Mouse (Mus musculus) cerebellum, postnatal 4 days (tissue): ENCODE data around the gene Rbfox3.

Source experiments
- DNase-seq, 2 experiments: peaks; one replicate each; pipeline ENCODE4 v3.0.0; 2022; ENCODE audit warnings: low spot score in 2 of 2, mixed read lengths in 1 of 2

Gene Rbfox3

DNA sequence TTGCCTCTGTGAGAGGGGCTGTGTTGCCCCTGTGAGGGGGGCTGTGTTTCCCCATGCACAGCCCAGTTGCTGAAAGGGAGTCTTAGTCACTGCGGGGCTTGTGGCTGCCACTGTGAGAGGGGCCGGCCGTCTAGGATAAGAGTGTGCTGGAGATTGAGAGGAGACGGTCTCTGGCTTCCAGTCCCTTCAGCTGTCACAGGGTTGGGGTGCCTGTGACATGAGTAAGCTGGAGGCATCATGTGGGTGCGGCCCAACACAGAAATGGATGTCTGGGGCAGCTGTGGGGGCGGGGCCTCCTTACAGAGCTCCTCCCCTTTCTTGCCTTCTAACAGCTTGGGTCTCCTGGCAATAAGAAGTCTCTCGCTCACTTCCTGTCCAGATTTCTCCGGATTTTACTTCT lies 182.0 kb downstream of the Rbfox3 start:
- DNase-seq: no peak

DNA sequence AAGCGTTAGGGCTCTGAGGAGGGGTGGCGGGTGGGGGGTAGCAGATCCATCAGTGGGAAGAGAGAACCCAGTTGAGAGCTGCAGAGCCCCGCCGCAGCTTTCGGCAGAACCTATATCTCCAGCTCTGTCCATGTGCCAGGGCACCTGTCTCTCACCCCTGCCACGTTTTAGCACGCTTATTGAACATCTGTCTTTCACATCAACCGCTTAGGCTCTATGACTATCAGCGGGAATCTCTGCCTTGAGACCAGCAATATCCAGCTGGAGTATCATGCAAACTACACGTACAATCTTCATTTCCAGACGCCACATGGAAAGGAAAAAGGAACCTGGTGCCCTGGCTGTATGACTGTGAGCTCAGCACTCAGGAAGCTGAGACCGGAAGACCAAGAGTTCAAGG lies 182.6 kb downstream of the Rbfox3 start:
- DNase-seq: no peak

DNA sequence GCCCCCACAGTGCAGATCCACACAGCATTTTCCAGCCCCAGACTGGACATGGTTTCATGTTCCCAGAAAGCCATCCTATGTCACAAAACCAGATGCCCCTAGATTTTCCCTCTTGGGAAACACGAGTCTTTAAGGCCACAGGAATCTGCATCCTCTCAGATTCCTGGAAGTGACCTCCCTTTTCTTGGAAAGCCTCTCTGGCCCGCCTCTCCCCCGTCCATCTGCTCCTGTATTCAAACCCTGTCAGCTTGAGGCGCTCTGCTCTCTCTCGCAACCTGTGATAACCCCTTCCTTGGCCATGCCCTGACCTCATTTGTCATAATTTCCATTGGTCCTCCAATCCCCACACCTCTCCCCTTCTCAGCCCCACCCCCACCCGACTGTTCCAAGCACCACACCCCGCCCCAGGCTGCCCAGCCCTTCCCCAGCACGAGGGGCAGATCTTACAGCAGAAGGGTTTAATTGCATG lies 183.3 kb downstream of the Rbfox3 start:
- DNase-seq: peak in 1 of 2 experiments; percentile 49

DNA sequence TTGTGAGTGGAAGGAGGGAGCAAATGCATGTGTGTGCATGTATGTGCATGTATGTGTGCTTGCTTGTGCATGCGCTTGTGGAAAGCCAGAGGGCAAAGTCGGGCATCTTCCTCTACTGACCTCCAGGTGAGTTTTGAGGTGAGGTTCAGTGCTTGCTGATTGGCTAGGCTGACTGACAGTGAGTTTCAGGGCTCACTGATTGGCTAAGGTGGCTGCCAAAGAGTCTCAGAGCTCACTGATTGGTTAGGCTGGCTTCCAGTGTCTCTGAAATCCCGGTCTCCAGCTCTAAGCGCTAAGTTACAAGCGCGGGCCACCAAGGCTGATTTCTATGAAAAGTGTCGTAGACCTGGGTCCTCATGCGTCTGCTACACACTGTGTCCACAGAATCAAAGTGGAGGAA lies 185.0 kb downstream of the Rbfox3 start:
- no peak for DNase-seq

DNA sequence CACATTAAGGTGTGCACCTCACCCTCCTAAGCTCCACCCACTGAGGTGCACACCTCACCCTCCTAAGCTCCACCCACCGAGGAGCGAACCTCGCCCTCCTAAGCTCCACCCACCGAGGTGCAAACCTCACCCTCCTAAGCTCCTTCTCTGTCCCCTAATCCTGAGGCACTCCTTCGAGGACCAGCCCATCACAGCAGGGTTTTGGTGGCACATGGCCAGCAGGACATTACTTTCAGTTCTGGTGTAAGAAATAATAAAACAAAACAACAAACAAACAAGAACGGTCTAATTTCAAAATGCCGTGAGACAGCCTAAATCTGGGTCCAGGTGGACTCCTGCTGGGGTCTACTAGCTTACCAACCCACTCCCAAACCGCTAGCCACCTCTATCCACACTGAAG lies 187.0 kb downstream of the Rbfox3 start:
- no peak for DNase-seq

DNA sequence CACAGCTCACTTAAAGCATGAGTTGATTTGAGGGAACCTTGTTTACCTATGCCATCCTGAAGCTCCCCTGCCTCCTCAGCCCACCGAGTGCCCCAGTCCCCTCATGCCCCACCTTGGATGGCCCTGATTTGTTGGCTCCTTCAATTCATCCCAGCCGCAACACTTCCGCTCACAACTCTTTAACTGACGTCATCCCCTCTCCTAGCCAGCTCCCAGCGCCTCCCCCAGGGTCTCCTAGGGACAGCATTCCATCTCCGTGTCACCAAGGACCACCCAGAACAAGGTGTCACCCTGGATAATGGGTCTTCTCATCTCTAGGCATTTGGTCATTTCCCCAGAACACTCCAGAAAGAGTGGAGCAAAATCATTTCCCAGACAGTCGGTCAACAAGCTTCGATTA lies 188.2 kb downstream of the Rbfox3 start:
- DNase-seq: no peak

DNA sequence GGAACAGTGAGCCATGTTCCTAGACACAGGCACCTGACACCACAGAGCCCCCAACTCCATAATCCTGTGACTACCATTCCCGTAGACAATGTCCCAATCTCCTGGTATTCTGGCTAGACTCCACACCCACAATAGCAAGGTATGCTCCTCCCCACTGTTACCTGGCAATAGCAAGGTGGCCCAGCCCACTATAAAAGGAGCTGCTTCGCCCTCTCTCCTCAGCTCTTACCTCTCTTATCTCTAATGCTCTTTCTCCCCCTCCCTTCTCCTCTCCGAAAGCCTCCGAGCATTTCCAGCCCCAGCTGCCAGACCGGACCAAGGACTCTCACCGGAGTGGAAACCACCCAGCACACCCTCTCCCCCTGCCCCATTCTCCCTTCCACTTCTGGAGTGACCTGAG lies 189.5 kb downstream of the Rbfox3 start:
- DNase-seq: no peak

DNA sequence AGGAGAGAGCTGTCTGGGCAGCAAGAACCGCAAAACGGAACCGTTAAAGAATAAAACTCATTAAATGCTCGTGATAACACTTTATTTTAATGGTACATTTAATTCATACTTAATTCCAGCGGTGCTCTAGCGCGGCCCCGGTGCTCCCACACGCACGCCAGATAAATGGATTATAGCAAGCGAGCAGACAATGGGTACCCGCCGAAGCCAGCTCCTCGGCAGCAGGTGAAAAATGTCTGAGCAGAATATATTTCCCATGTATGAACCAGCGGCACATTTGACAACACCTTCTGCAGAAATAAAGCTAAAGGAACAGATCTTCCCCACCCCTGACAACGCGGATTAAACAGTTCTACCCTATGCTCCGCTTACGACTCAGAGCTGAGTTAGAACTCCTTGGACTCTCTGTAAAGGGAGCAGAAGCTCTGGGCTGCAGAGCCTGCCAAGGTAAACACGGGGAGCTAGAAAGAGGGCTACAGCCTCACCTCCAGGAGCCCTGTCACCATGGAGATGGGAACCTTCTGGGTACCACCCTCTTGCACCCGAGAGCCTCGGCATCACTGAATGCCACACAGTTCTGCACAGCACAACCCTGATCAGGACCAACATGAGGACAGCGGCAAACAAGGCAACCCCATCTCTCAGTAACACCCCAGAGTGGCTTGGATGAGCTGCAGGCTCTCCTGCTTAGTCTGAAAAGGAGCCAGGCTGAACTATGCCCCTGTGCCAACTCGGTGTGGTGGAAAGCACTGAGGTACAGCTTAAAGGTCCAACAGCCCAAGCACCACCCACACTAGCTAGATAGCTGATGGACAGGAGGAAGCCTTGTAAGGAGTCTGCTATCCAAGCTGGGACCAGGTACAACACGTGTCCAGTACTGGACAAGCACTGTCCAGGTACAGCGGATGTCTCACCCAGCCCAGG lies 196.5 kb downstream of the Rbfox3 start:
- DNase-seq: no peak

DNA sequence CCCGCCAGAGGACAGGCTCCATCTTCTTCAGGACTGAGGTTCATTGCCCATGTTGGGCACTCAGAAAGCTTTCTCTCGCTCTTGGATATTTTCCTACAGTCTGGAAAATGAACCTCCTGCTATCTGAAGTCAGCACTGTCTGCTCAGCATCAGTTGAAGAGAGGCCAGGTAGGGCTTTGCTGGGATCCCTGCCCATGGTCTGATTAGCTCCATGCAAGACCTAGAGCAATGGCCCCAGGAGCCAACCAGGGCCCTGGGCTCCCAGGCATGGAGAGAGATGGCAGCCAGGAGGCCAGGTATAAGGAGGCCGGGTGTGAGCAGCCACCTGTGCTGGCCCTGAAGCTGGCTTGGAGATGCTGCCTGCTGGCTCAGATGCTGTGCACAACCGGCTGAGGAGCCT lies 198.6 kb downstream of the Rbfox3 start:
- no peak for DNase-seq

DNA sequence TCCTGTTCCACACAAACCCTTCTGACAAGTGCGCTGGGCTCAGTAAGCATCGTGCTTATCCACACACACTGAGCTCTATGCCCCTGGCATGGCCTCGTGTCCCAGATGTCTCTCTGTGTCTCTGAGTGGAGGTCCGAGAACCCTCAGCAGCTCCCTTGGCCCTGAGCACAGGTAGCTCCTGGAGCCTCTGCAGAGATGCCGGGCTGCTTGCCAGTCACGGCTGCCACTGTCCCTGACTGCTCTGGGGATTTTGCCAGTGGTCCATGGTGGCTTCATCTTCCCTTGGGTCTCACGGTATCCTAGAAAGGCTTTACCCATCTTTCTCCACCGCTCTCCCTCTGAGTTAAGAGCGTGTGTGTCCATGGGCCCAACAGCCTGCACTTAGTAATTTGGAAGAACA lies 199.3 kb downstream of the Rbfox3 start:
- no peak for DNase-seq

DNA sequence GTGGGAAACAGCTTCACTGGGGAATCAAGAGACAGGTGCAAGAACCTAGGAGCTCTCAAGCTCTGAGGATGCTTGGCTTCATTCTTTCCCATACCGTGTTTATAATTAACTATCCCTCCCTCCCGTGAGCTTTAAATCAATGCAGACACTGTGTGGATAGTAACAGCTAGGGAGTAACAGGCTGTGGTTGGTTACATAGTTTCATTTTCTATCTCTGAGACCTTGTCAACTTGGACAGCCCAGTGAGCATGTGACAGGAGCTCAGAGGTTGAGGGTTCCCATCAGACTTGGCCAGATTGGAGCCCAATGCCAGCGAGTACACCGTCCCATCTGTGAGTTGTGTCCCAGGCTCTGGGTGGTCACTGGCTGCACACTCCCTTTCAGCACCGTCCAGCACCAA lies 201.4 kb downstream of the Rbfox3 start:
- DNase-seq: no peak

DNA sequence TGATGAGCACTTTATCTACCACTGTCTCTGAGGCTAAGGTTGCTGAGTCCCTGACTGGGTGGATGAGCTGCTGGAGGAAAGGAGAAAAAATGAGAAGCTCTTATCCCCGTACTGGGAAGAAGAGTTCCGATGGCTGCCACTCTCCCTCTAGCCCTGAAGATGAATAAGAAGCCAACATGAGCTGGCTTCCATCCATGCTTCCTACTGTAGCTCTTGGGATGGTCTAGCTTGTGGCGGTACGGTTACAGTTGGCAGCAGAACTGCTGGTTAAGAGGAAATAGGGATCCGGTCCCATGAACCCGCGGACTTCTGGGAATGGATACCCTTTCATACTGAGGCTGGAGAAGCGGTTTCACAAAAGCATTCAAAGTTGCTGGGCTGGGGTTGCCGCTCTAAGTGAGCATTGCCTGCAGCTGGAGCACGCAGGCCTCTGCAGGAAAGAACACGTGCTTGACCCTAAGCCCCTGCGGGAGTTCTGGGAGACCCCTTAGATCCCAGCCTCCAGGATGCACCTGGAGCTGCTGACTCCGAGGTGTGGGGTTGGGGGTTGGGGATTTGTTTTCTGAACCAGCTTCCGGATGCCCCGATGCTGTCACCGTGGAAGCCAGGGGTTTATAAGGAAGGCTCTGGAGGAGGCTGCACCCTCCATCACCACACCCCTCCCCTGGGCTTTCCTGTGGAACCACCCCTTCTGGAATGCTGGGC lies 215.0 kb downstream of the Rbfox3 start:
- DNase-seq: no peak

DNA sequence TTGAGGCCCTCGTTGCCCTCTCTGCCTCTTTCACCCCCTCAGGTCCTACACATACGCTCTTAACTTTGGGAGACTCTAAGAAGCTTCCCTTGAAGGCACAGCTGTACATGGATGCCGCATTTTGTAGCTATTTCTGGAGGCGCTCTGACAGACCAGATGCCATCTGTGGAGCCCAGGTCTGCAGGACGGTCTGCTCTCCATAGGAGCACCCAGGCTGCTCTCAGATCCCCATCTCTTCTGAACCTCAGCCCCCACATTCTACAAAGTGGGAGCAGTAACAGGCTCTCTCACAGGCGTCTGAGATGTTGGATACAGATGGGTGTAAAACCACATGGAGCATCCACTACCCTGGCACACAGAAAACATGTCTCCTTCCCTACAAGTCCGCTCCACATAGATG lies 218.1 kb downstream of the Rbfox3 start:
- no peak for DNase-seq

DNA sequence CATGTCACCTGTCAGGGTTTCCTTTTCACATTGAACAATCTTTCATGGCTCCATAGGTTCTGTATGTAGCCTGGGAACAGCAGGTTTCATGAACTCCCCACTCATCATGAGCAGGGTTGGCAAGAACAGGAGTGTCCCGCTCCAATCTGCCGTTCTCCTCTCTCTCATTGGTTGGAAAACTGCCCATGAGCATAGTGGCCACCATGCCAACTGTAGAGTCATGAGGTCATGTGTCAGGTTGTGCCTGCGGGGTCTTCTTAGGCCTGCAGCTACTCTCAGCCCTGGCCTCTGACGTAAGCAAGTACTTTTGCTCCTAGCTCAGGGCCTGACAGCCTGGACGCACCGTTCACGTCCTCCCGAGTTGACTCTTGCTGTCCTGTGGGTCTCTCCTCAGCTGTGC lies 221.1 kb downstream of the Rbfox3 start:
- no peak for DNase-seq

DNA sequence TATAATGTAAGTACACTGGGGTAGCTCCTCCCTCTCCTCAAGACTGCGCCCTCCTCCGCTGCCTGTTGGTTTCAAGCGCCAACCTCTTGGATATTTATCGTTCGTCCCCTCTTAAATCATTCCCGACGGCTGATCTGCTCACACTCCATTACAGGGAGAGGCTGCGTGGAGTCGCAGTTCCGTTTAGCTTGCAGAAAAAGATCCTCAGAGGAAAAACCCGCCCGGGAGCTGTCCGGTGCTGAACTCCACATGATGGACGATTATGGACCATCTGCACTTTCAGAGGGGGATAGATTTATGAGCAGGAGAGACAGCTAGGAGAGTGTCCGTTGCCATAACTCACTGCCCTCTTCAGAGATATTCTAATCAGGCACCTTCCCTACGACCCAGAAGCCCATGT lies 226.0 kb downstream of the Rbfox3 start:
- no peak for DNase-seq

DNA sequence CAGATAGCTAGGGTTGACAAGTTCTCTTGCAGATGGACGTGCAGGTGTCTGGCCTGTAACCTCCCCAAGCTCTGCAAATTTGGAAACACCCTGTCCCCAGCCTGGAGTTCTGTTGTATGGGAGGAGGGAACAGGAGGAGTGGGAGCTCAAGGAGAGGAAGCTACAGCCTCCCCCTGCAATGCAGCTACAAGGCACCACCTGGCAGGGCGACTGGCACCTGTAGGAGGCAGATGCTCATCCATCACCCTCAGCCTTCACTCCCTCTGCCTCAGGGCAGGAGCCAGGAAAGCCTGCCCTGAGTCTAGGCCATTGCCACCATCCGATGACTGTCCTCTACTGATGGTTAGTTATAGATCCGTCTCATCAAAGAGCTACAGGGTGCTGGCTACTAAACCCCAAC lies 226.7 kb downstream of the Rbfox3 start:
- DNase-seq: no peak

DNA sequence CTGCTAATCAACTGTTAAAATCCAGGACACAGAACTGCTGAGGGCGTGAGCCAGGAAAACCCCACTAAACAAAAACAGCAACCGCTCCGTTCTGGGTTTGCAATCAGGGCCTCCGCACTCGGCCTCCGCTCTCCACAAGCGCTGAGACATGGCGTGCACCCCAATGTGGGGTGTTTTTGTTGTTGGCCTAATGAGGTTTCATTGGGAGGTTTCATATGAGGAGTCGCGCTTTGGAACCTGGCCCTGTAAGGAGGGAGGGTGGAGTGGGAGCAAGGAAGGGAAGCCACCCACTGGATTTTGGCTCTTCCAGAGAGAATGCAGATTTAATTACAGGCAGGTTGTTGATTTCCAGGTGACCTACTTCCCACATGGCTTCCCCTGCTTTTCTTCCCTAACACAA lies 230.7 kb downstream of the Rbfox3 start:
- no peak for DNase-seq

DNA sequence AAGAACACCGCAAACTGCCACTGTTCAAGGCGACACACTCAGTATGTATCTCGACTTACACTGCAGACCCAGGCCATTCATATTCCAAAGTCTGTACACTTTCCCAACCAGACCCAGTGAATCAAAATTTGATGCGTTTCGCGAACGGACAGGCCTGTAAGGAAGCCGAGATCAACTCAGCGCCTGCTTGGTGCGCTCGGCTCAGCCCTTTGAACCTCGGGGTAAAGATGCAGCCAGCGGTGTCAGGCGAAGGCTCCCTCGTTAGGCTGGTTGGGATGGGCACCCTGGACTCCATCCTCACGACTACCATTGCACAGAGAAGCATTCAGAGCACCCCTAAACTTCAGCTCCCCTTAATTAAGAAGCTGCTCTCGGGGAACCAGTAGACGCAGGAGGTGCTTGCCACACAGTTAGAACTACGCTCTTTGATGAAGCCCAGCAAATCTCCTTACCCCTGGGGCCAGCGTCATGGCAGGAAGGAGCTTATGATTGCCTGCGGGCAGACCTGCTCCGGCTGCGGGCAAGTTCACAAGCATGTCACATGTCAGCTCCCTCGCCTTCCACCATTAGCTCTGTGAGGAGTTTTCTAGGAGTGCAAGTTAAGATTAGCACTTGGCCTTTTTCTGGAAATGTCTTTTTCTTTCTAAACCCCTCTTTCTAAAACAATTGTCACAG lies 231.5 kb downstream of the Rbfox3 start:
- DNase-seq: no peak

DNA sequence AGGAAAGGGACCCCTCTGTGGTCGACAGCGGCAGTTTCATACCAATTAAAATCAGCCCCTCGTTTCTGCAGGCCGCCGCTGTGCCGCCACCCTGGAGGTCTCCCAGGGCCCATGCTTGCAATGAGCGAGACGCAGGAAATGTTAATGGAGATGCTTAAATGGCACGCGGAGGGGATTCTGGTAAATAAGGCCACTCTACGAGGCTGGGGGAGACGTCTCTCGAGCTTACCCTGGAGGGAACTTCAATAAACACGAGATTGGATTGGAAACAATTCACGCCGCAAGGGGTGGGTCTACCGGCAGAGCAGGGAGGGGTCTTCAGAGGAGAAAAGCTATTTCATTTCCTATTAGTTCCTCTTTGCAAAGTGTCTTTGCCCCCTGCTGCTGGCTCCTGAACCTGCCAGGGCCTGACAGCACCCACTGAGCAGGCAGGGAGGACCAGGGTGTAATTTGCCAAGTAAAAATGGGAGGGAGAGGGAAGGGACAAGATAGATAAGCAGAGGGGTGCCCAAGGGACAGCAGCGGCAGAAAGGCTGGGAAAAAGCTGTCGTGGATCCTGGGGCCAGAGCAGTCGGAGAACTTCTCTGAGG lies 232.8 kb downstream of the Rbfox3 start:
- no peak for DNase-seq

DNA sequence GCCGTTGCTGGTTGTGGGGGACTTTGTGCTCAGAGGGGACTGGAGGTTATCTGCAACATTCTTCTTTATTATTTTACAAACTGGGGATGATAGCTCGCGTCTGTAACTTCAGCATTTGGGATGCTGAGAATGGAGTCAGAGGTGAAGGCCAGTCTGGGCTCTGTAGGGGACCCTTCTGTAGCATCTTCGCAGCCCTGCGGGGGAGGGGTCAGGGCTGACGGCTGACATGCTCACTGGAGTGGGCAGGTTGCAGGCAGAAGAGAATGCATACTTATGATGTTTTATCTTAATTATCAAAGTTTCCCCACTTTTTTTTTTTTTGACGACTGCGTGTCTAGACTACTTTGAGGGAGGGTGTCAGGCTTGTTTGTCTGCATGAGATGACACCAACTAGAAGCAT lies 234.1 kb downstream of the Rbfox3 start:
- no peak for DNase-seq

DNA sequence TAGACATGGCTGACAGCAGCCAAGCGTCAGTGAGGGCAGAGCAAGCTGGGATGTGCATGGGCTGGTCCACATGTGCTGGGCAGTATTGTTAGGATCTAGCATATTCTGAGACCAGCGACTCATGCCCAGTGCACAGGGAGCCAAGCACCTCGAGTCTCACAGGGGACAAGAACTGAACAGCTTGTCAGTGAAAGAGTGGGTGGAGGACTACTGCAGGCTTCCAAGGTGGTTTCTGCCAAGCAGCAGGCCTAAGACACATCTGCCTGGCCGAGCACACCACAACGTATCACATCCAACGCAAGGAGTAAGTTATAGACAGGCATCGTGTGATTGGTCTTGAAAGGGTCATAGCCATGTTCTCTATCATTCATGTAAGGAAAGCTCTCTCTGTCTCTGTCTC lies 235.0 kb downstream of the Rbfox3 start:
- DNase-seq: no peak

DNA sequence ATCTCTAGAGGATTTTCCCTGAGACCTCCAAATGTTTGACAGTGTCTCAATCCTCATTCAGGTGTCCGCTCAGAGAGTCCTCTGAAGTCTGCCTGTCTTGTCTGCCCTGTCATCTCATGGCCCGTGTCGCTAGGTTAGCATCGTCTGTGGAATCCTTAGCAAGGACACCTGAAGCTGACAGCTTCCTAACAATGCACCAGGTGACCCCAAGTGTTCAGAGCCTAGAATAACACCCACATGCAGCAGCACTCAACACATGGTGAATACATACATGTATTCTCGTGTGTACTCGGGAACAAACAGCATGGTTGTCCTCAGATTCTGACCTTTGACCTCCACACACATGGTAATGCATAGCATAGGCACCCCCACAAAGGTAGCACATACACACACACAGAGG lies 239.4 kb downstream of the Rbfox3 start:
- DNase-seq: no peak
